Mouse (Mus musculus) MEL (cell line): ENCODE measurements around the gene Rsl1d1. TPM values are rescaled to one million over a fixed set of nuclear protein-coding genes. Genes with fewer than 3 reads are reported as not detected.

Experiments used
- DNase-seq: peaks from one replicate; pipeline ENCODE4 v3.0.0; 2011; ENCODE audit warnings: low read depth, low spot score
- H3K27ac ChIP-seq: 2 replicates; pipeline ENCODE4 v1.5.1; 2012; ENCODE audit warnings: low read depth, mild to moderate bottlenecking, control low read depth, low read length, moderate library complexity; ENCODE audit not compliant: control insufficient read depth
- H3K27me3 ChIP-seq, 2 experiments: fragments of 150-350 bp in 1 of 2; sonication (generic) in 1 of 2; 2 replicates each; pipeline ENCODE4 v1.6.1; 2012; ENCODE audit warnings: low read length in 2 of 2, mild to moderate bottlenecking in 2 of 2, improper control_type of control experiment in 1 of 2, moderate library complexity in 1 of 2; ENCODE audit not compliant: insufficient read depth in 2 of 2, control insufficient read depth in 1 of 2
- H3K36me3 ChIP-seq, 2 experiments: 2 replicates each; pipeline ENCODE4 v1.6.1; 2012 to 2014; ENCODE audit warnings: low read length in 2 of 2, improper control_type of control experiment in 1 of 2, inconsistent platforms in 1 of 2, mild to moderate bottlenecking in 1 of 2; ENCODE audit not compliant: insufficient read depth in 2 of 2, control insufficient read depth in 1 of 2
- H3K4me1 ChIP-seq, 2 experiments: fragments of 150-350 bp in 1 of 2; sonication (generic) in 1 of 2; 2 replicates each; pipeline ENCODE4 v1.6.1; 2012; ENCODE audit warnings: low read length in 2 of 2, improper control_type of control experiment in 1 of 2, mild to moderate bottlenecking in 1 of 2; ENCODE audit not compliant: insufficient read depth in 2 of 2, control insufficient read depth in 1 of 2
- H3K4me3 ChIP-seq, 2 experiments: fragments of 150-350 bp in 1 of 2; sonication (generic) in 1 of 2; 2 replicates each; pipeline ENCODE4 v1.5.1; 2012; ENCODE audit warnings: low read depth in 2 of 2, low read length in 2 of 2, mild to moderate bottlenecking in 2 of 2, moderate library complexity in 2 of 2, control low read depth in 1 of 2, improper control_type of control experiment in 1 of 2; ENCODE audit not compliant: control insufficient read depth in 1 of 2, insufficient read depth in 1 of 2
- H3K79me2 ChIP-seq: 2 replicates; pipeline ENCODE4 v1.6.1; 2012; ENCODE audit warnings: mild to moderate bottlenecking, low read length, moderate library complexity; ENCODE audit not compliant: control insufficient read depth, poor library complexity, insufficient read depth
- H3K9ac ChIP-seq: 2 replicates; pipeline ENCODE4 v1.6.1; 2012; ENCODE audit warnings: low read depth, mild to moderate bottlenecking, control low read depth, low read length, moderate library complexity; ENCODE audit not compliant: control insufficient read depth, poor library complexity, severe bottlenecking
- H3K9me3 ChIP-seq: fragments of 150-350 bp; sonication (generic); replicated peaks from 2 replicates; pipeline ENCODE4 v1.6.1; 2012; ENCODE audit warnings: mild to moderate bottlenecking, low read length, improper control_type of control experiment, moderate library complexity; ENCODE audit not compliant: insufficient read depth
- CHD1 ChIP-seq: IDR thresholded peaks from 2 replicates; pipeline ENCODE4 v1.6.1; 2012; ENCODE audit warnings: low read depth, mild to moderate bottlenecking, inconsistent platforms, low read length, improper control_type of control experiment
- CTCF ChIP-seq, 3 experiments: IDR thresholded peaks in 2 of 3; conservative IDR thresholded peaks in 1 of 3; 2 replicates each; pipeline ENCODE4 v1.5.1; 2011 to 2012; ENCODE audit warnings: low read length in 3 of 3, low read depth in 2 of 3, mild to moderate bottlenecking in 2 of 3, improper control_type of control experiment in 1 of 3, inconsistent platforms in 1 of 3, mixed read lengths in 1 of 3, moderate library complexity in 1 of 3; ENCODE audit not compliant: control insufficient read depth in 1 of 3, insufficient read depth in 1 of 3, poor library complexity in 1 of 3, severe bottlenecking in 1 of 3
- EP300 ChIP-seq, 2 experiments: IDR thresholded peaks; 2 replicates each; pipeline ENCODE4 v1.6.1; 2011; ENCODE audit warnings: improper control_type of control experiment in 2 of 2, low read length in 2 of 2, low read depth in 1 of 2, mild to moderate bottlenecking in 1 of 2
- GABPA ChIP-seq: IDR thresholded peaks from 2 replicates; pipeline ENCODE4 v1.6.1; 2012; ENCODE audit warnings: low read depth, mild to moderate bottlenecking, inconsistent platforms, low read length, improper control_type of control experiment, moderate library complexity
- HCFC1 ChIP-seq: IDR thresholded peaks from 2 replicates; pipeline ENCODE4 v1.6.1; 2012; ENCODE audit warnings: low read depth, mild to moderate bottlenecking, inconsistent platforms, low read length, improper control_type of control experiment, moderate library complexity
- KAT2A ChIP-seq: conservative IDR thresholded peaks from 2 replicates; pipeline ENCODE4 v1.6.1; 2012; ENCODE audit warnings: low read depth, low read length, improper control_type of control experiment, inconsistent platforms
- MAZ ChIP-seq: IDR thresholded peaks from 2 replicates; pipeline ENCODE4 v1.6.1; 2012; ENCODE audit warnings: low read depth, mild to moderate bottlenecking, inconsistent platforms, low read length, improper control_type of control experiment
- MYB ChIP-seq: IDR thresholded peaks from 2 replicates; pipeline ENCODE4 v1.6.1; 2011; ENCODE audit warnings: mild to moderate bottlenecking, low read depth, low read length, improper control_type of control experiment
- MYC ChIP-seq: IDR thresholded peaks from 2 replicates; pipeline ENCODE4 v1.6.1; 2011; ENCODE audit warnings: low read depth, mild to moderate bottlenecking, low read length, improper control_type of control experiment, moderate library complexity
- NELFE ChIP-seq: IDR thresholded peaks from 2 replicates; pipeline ENCODE4 v1.6.1; 2011; ENCODE audit warnings: low read depth, low read length, improper control_type of control experiment
- POLR2A ChIP-seq, 2 experiments: IDR thresholded peaks; 2 replicates each; pipeline ENCODE4 v1.6.1; 2011 to 2012; ENCODE audit warnings: low read length in 2 of 2, mild to moderate bottlenecking in 2 of 2, control low read depth in 1 of 2, improper control_type of control experiment in 1 of 2, low read depth in 1 of 2, moderate library complexity in 1 of 2; ENCODE audit not compliant: control insufficient read depth in 1 of 2, insufficient read depth in 1 of 2, poor library complexity in 1 of 2
- RAD21 ChIP-seq: IDR thresholded peaks from 2 replicates; pipeline ENCODE4 v1.6.1; 2011; ENCODE audit warnings: mild to moderate bottlenecking, low read depth, low read length, improper control_type of control experiment
- RCOR1 ChIP-seq: IDR thresholded peaks from 2 replicates; pipeline ENCODE4 v1.6.1; 2012; ENCODE audit warnings: low read depth, mild to moderate bottlenecking, inconsistent platforms, low read length, improper control_type of control experiment
- SIN3A ChIP-seq: IDR thresholded peaks from 2 replicates; pipeline ENCODE4 v1.6.1; 2012; ENCODE audit warnings: low read length, improper control_type of control experiment, inconsistent platforms
- TAL1 ChIP-seq: IDR thresholded peaks from 2 replicates; pipeline ENCODE4 v1.6.1; 2012; ENCODE audit warnings: mild to moderate bottlenecking, inconsistent platforms, low read length, moderate library complexity, mixed read lengths
- TBP ChIP-seq: IDR thresholded peaks from 2 replicates; pipeline ENCODE4 v1.8.0; 2011; ENCODE audit warnings: low read depth, low read length, improper control_type of control experiment
- TCF12 ChIP-seq: IDR thresholded peaks from 2 replicates; pipeline ENCODE4 v1.6.1; 2014; ENCODE audit warnings: low read depth, mild to moderate bottlenecking, inconsistent platforms, low read length, improper control_type of control experiment, moderate library complexity
- USF1 ChIP-seq: IDR thresholded peaks from 2 replicates; pipeline ENCODE4 v1.6.1; 2014; ENCODE audit warnings: low read depth, mild to moderate bottlenecking, inconsistent platforms, low read length, improper control_type of control experiment, moderate library complexity
- USF2 ChIP-seq, 2 experiments: IDR thresholded peaks; 2 replicates each; pipeline ENCODE4 v1.6.1; 2011 to 2012; ENCODE audit warnings: improper control_type of control experiment in 2 of 2, low read length in 2 of 2, borderline replicate concordance in 1 of 2, inconsistent platforms in 1 of 2, low read depth in 1 of 2, mild to moderate bottlenecking in 1 of 2; ENCODE audit not compliant: insufficient read depth in 1 of 2
- ZC3H11A ChIP-seq: IDR thresholded peaks from 2 replicates; pipeline ENCODE4 v1.6.1; 2012; ENCODE audit warnings: low read depth, mild to moderate bottlenecking, inconsistent platforms, low read length, improper control_type of control experiment
- ZKSCAN1 ChIP-seq: IDR thresholded peaks from 2 replicates; pipeline ENCODE4 v1.6.1; 2012; ENCODE audit warnings: low read depth, mild to moderate bottlenecking, inconsistent platforms, low read length, improper control_type of control experiment, moderate library complexity
- ZNF384 ChIP-seq: IDR thresholded peaks from 2 replicates; pipeline ENCODE4 v1.6.1; 2012; ENCODE audit warnings: low read depth, mild to moderate bottlenecking, inconsistent platforms, low read length, improper control_type of control experiment
- polyA plus RNA-seq, 2 experiments: library from polyadenylated mRNA; stranded (reverse) in 1 of 2; unstranded in 1 of 2; fragments of >175 nt in 1 of 2; fragments of >200 nt in 1 of 2; gene quantifications; 2 replicates each; pipeline versions ENCODE4 v1.2.1 to v1.2.4; 2012; ENCODE audit warnings: low replicate concordance in 2 of 2, low read depth in 1 of 2; ENCODE audit not compliant: insufficient read length in 2 of 2, insufficient read depth in 1 of 2, missing spikeins in 1 of 2
- total RNA-seq: library from RNA; depleted of rRNA; stranded (reverse); fragments of 300-350 nt; gene quantifications from 2 replicates; pipeline ENCODE4 v1.2.3, GENCODE M21; 2012

Gene Rsl1d1
- total and polyA plus RNA-seq, 3 experiments = 228 to 1,181 (median 232) TPM

DNA sequence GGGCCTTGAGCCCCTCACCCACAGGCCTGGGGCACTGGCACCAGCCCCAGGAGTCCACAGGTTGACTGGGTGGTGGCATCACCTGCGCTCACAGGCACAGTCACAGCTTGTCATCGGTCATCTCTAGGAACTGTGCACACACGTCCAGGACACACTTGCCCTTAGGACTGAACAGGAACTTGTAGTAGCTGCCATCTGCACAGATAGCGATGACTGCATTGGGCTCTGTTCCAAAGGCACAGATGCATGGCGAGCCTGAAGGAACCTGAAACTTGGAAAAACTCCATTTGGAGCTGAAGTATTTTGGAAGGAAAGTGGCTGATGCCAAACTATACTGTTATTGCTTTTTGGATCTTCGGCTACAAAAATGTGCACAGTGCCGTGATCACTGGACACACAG, 13.0 kb downstream of the Rsl1d1 start:
- H3K27ac ChIP-seq = no peak overlapping the region
- no peak overlapping the region for H3K4me3 ChIP-seq
- H3K27me3 ChIP-seq = no peaks in the 10 kb centered on the region
- no peaks in the 10 kb centered on the region for H3K4me1 ChIP-seq
- no peaks in the 10 kb centered on the region for H3K79me2 ChIP-seq
- H3K36me3 ChIP-seq = peaks cover 0 to 10% of the 10 kb centered on the region in 2 experiments; a peak in 2 of 4 replicates
- TF ChIP-seq MYC (no peak), RAD21 (no peak), USF2 (IDR thresholded peaks at IDR 0.05; ENCODE audit: borderline replicate concordance in 1 of 2, insufficient read depth in 1 of 2, low read depth in 1 of 2, low read length in 2 of 2) (no peak), ZNF384 (no peak)
- DNase-seq = no peak
- no peak overlapping the region for H3K9ac ChIP-seq
- H3K9me3 ChIP-seq = no peaks in the 10 kb centered on the region

DNA sequence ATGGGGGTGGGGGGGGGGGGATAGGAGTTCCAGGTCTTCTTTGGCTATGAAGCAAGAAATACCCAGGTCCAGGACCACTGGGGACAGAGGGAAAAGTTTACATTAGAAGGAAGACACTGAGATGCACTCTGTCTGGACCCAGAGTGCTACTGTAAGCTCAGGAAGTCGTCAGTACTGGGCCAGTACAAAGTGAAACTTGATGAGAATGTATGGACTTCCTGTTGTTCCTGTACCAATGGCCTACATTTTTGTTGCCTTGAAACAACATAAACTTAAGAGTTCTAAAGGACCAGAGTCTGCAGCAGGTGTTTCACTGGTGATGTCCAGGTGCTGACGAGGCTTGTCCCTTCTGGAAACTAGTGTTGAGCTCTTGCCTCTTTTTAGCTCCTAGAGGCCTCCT, 25.7 kb downstream of the Rsl1d1 start:
- no peaks in the 10 kb centered on the region for H3K9me3 ChIP-seq
- H3K27ac ChIP-seq = no peak overlapping the region
- peaks cover 33% of the 10 kb centered on the region for H3K79me2 ChIP-seq
- H3K36me3 ChIP-seq = peaks cover 2 to 3% of the 10 kb centered on the region in 2 experiments; a peak in 3 of 4 replicates
- no peaks in the 10 kb centered on the region; a peak in 1 of 4 replicates for H3K27me3 ChIP-seq
- no peak for DNase-seq
- no peak for TF ChIP-seq MYC
- TF ChIP-seq NELFE = no peak
- TF ChIP-seq USF2 (IDR thresholded peaks at IDR 0.05; ENCODE audit: borderline replicate concordance in 1 of 2, insufficient read depth in 1 of 2, low read depth in 1 of 2, low read length in 2 of 2) = no peak
- TF ChIP-seq ZC3H11A = no peak
- no peak for TF ChIP-seq TAL1
- no peak for TF ChIP-seq MYB
- no peak for TF ChIP-seq HCFC1
- TF ChIP-seq TCF12 = no peak
- no peak for TF ChIP-seq SIN3A
- no peak for TF ChIP-seq ZKSCAN1
- TF ChIP-seq MAZ = no peak
- TF ChIP-seq GABPA = no peak
- TF ChIP-seq RCOR1 = no peak
- TF ChIP-seq CHD1 = no peak
- no peak for TF ChIP-seq KAT2A
- TF ChIP-seq CTCF (IDR thresholded peaks at IDR 0.05 in 2 of 3, conservative IDR thresholded peaks at IDR 0.05 in 1 of 3; ENCODE audit: control insufficient read depth in 1 of 3, insufficient read depth in 1 of 3, low read depth in 2 of 3, low read length in 3 of 3, poor library complexity in 1 of 3, severe bottlenecking in 1 of 3) = no peak
- no peak for TF ChIP-seq EP300 (IDR thresholded peaks at IDR 0.05; ENCODE audit: low read depth in 1 of 2, low read length in 2 of 2)
- no peak for TF ChIP-seq POLR2A (IDR thresholded peaks at IDR 0.05; ENCODE audit: control insufficient read depth in 1 of 2, insufficient read depth in 1 of 2, low read depth in 1 of 2, low read length in 2 of 2, poor library complexity in 1 of 2)
- no peak for TF ChIP-seq TBP
- TF ChIP-seq USF1 = no peak
- TF ChIP-seq, all 39 proteins: peak for 0
- Histone ChIP-seq H3K9ac (0 out of 2 replicates have a peak overlapping the region, but pooled peaks have one; percentile 19), H3K4me3 (peak overlapping the region; percentile 55 to 62), H3K4me1 (peaks cover 0 to 3% of the 10 kb centered on the region in 2 experiments; a peak in 1 of 4 replicates)
